Mouse (Mus musculus) kidney, postnatal 25 days (tissue): ENCODE data around the gene Vmn1r189.
"Not testable (repeated sequence)": the region's sequence is repeated elsewhere in the genome, so short reads cannot be mapped to it uniquely, and the experiment has no call there.

Experiments used
- DNase-seq, 2 experiments: peaks; one replicate each; pipeline ENCODE4 v3.0.0; 2021; ENCODE audit warnings: mixed read lengths in 2 of 2

The Vmn1r189 gene

GRCm38 (mm10) chr13:22105724-22106123 lies at the start of gene Vmn1r189:
Vmn1r189 (minus strand) TSS chr13:22105824.
- not testable (repeated sequence) for DNase-seq

GRCm38 (mm10) chr13:22136495-22137293 lies 31.1 kb upstream of the Vmn1r189 start:
- DNase-seq = not testable (repeated sequence)

- DNase-seq = not testable (repeated sequence)
Measured at GRCm38 (mm10) chr13:22084140-22084539, 21.5 kb downstream of the Vmn1r189 start, which contains the start of gene Vmn1r188. Vmn1r188 (plus strand) TSS chr13:22084440.

- DNase-seq = no peak
Measured at GRCm38 (mm10) chr13:22063468-22063867, 42.2 kb downstream of the Vmn1r189 start.

- no peak for DNase-seq
Measured at GRCm38 (mm10) chr13:22061422-22061821, 44.2 kb downstream of the Vmn1r189 start.

- no peak for DNase-seq
Measured at GRCm38 (mm10) chr13:22053754-22054153, 51.9 kb downstream of the Vmn1r189 start.

GRCm38 (mm10) chr13:22051523-22051859 lies 54.1 kb downstream of the Vmn1r189 start:
- no peak for DNase-seq

GRCm38 (mm10) chr13:22050591-22051522 lies 54.8 kb downstream of the Vmn1r189 start:
- DNase-seq = peak; percentile 92 to 94
